Mouse (Mus musculus): ENCODE measurements around the gene Nelfe. TPM values are rescaled to one million over a fixed set of nuclear protein-coding genes. Genes with fewer than 3 reads are reported as not detected.
A peak's percentile ranks its signal among the peaks of the same experiment; 100 is the strongest.

Gene Nelfe
- total RNA-seq, 1 experiment from 2014 or later = 57.9 TPM

GRCm38 (mm10) chr17:34847192-34847591 lies 3.0 kb upstream of the Nelfe start:
- no peak for DNase-seq

GRCm38 (mm10) chr17:34847615-34848014 lies 2.6 kb upstream of the Nelfe start:
- no peak for DNase-seq

GRCm38 (mm10) chr17:34850517-34851125 lies 430 bp downstream of the Nelfe start:
- DNase-seq = no peak

DNA sequence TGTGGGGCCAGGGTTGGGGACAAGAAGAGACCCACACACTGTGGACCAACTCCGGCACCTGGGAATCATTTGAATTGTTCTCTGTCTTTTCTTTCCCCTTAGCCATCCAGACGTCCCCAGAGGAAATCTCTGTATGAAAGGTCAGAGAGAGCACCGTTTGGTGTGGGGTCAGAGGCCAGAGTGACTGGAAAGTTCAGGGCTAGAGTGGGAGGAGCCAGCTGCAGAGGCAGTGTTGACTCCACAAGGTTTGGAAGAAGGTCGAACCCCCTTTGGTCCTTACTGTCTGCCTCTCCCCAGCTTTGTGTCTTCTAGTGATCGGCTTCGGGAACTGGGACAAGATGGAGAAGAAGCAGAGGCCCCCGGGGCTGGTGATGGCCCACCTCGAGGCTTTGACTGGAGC lies 3.3 kb downstream of the Nelfe start:
- DNase-seq = no peak

DNA sequence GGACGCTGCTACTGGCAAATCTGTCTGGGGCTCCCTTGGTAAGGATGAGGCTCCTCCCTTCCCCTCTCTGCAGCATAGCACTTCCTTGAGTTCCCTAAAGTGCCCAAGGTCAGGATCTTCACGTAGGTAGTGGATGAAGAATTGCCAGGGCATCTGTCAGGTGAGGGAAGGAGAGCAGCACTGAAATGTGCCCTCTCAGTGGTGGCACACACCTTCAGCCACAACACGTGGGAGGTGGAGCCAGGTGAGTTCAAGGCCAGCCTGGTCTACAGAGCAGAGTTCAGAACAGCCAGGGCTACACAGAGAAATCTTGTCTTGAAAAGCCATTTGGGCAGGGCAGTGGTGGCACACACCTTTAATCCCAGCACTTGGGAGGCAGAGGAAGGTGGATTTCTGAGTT lies 4.6 kb downstream of the Nelfe start:
- DNase-seq = no peak

- peak; percentile 59 for DNase-seq
Measured at GRCm38 (mm10) chr17:34855825-34856224, 5.6 kb downstream of the Nelfe start.

GRCm38 (mm10) chr17:34858670-34859069 lies 8.5 kb downstream of the Nelfe start:
- DNase-seq = no peak

DNA sequence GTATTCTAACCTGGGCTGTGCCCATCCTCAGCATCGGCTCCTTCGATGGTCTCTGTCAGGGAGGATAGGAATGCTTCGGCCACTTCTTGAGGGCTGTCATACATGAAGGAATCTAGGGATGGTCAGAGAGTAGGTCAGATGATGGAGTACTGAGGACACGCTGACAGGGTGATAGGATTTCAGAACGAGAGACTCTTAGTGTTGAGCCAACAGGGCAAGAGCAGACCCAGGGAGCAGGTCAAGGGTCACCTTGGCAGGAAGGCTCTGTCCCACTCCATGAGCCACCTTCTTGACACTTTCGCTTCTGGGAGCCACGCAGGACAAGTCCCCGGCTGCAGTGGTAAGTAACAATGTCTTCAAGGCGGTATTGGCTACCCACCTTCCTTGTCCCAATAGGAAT lies 10.3 kb downstream of the Nelfe start:
- no peak for DNase-seq

GRCm38 (mm10) chr17:34861704-34862415 lies 11.7 kb downstream of the Nelfe start:
- no peak for DNase-seq

GRCm38 (mm10) chr17:34862416-34863081 lies 12.4 kb downstream of the Nelfe start, which contains the start of gene Cfb:
Gene Cfb, minus strand, starts transcription at chr17:34862518.
- DNase-seq = no peak

- no peak for DNase-seq
Measured at GRCm38 (mm10) chr17:34865981-34866380, 15.8 kb downstream of the Nelfe start.

GRCm38 (mm10) chr17:34874321-34874720 lies 24.1 kb downstream of the Nelfe start:
- no peak for DNase-seq

GRCm38 (mm10) chr17:34879336-34879879 lies 29.2 kb downstream of the Nelfe start, which contains the start of gene Zbtb12:
Gene Zbtb12, plus strand, starts transcription at chr17:34879483.
- DNase-seq = no peak

- DNase-seq = no peak
Measured at GRCm38 (mm10) chr17:34881166-34881565, 31.0 kb downstream of the Nelfe start.

GRCm38 (mm10) chr17:34881683-34882310 lies 31.6 kb downstream of the Nelfe start, which contains the start of gene Gm20547:
Gene Gm20547, minus strand, starts transcription at chr17:34882042.
- DNase-seq = no peak

- no peak for DNase-seq
Measured at GRCm38 (mm10) chr17:34883332-34883731, 33.1 kb downstream of the Nelfe start.

GRCm38 (mm10) chr17:34884704-34885103 lies 34.5 kb downstream of the Nelfe start:
- DNase-seq = no peak

DNA sequence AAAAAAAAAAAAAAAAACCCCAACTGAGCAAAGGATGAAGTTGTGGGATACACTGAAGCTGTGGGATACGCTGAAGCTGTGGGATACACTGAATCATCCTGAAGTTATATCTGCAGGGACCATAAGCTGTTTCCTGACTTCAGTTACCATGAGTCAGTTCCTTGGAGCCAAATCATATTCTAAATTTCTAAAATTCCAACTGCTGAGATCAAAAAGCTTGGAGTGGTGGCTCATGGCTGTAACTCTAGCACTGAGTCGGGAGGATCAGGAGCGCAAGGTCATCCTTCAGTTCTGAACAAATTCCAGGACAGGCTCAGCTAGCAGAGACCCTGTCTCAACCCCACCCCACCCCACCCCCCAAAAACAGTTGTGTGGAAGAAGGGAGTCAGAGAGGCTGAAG lies 35.4 kb downstream of the Nelfe start:
- no peak for DNase-seq

DNA sequence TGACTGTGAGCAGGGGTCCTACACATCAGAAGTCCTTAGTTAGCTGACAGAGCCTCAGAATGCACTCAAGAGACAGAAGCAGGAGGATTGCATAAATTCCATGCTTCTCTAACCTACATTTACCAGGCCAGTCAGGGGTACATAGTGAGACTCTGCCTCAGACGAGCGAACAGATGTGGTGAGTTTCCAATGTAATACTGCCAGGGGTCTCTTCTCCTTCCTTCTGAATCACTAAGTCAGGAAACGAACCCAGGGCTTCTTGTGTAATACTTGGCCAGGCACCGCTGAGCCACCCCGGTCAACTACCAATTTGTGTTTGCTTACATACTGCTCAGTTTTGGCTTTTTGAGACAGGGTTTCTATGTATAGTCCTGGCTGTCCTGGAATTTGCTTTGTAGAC lies 37.8 kb downstream of the Nelfe start:
- DNase-seq = no peak

GRCm38 (mm10) chr17:34890074-34890743 lies 40.0 kb downstream of the Nelfe start:
- DNase-seq = no peak

- DNase-seq = no peak
Measured at GRCm38 (mm10) chr17:34891377-34891776, 41.2 kb downstream of the Nelfe start.

Data from adrenal gland, postnatal 25 days (tissue).